Mouse (Mus musculus) intestine, embryonic 14.5 days (tissue): ENCODE measurements around the gene Atp6v0a1. TPM values are rescaled to one million over a fixed set of nuclear protein-coding genes. Genes with fewer than 3 reads are reported as not detected.

Experiments used
- ATAC-seq: fragments of 200-750 bp; cut with Nextera tagmentation; replicated peaks from 2 replicates; pipeline ENCODE4 v1.8.0; 2017; ENCODE audit warnings: low read depth, moderate number of reproducible peaks, moderate TSS enrichment, moderate library complexity; ENCODE audit not compliant: low FRiP score, low TSS enrichment
- DNase-seq: peaks from one replicate; pipeline ENCODE4 v3.0.0-alpha.2; 2018; ENCODE audit warnings: low spot score
- H3K27ac ChIP-seq: fragments of 300-500 bp; sonication (generic); 2 replicates; pipeline ENCODE4 v1.5.1; 2014; ENCODE audit warnings: low read depth, mild to moderate bottlenecking, control low read depth
- H3K27me3 ChIP-seq: fragments of 300-500 bp; sonication (generic); replicated peaks from 2 replicates; pipeline ENCODE4 v1.6.1; 2014; ENCODE audit warnings: low read length, control low read depth; ENCODE audit not compliant: control insufficient read depth, insufficient read depth
- H3K36me3 ChIP-seq: fragments of 300-500 bp; sonication (generic); 2 replicates; pipeline ENCODE4 v1.6.1; 2014; ENCODE audit warnings: low read length, control low read depth; ENCODE audit not compliant: control insufficient read depth, insufficient read depth
- H3K4me1 ChIP-seq: fragments of 300-500 bp; sonication (generic); replicated peaks from 2 replicates; pipeline ENCODE4 v1.6.1; 2014; ENCODE audit warnings: low read length, control low read depth, mixed read lengths; ENCODE audit not compliant: control insufficient read depth, insufficient read depth
- H3K4me2 ChIP-seq: fragments of 300-500 bp; sonication (generic); 2 replicates; pipeline ENCODE4 v1.6.1; 2014; ENCODE audit warnings: low read length
- H3K4me3 ChIP-seq: fragments of 300-500 bp; sonication (generic); 2 replicates; pipeline ENCODE4 v1.5.1; 2014; ENCODE audit warnings: low read depth, low read length, control low read depth, mixed read lengths
- H3K9ac ChIP-seq: fragments of 300-500 bp; sonication (generic); 2 replicates; pipeline ENCODE4 v1.6.1; 2014; ENCODE audit warnings: mild to moderate bottlenecking, low read length
- H3K9me3 ChIP-seq: fragments of 300-500 bp; sonication (generic); 2 replicates; pipeline ENCODE4 v1.6.1; 2016; ENCODE audit warnings: low read length, control low read depth; ENCODE audit not compliant: control insufficient read depth
- WGBS: fragments of 180-500 bp; shearing (Covaris S2); extraction: QIAGEN DNeasy Blood & Tissue Kit; methylation state at CpG from one replicate; pipeline ENCODE4 v1.1.7; 2014; 5-methylcytosine and 5-hydroxymethylcytosine counted together
- polyA plus RNA-seq: library from polyadenylated mRNA; unstranded; fragments of >200 nt; fragmentation: Nextera tagmentation; extraction: Ambion mirVana; gene quantifications from 2 replicates; pipeline ENCODE4 v1.2.1, GENCODE M21; 2014

The Atp6v0a1 gene
- polyA plus RNA-seq, 1 experiment from 2014 or later, result 30.6 TPM

- WGBS, result 55% methylated on average over 14 of the region's 14 CpGs
- peak; percentile 11; the same call in 1 of the 2 replicates for ATAC-seq
- Histone ChIP-seq H3K9ac (no peak overlapping the region), H3K4me1 (peaks cover 63% of the 10 kb centered on the region), H3K4me3 (no peak overlapping the region), H3K27me3 (no peaks in the 10 kb centered on the region), H3K4me2 (peak overlapping the region; percentile 6; the same call in 1 of the 2 replicates), H3K9me3 (no peaks in the 10 kb centered on the region), H3K36me3 (no peaks in the 10 kb centered on the region), H3K27ac (peak overlapping the region; percentile 94)
- no peak for DNase-seq
Observed at GRCm38 (mm10) chr11:101062971-101063675, 53.9 kb downstream of the Atp6v0a1 start.

- Histone ChIP-seq H3K4me2 (peak overlapping the region; percentile 6; the same call in 1 of the 2 replicates), H3K27me3 (no peaks in the 10 kb centered on the region), H3K9me3 (no peaks in the 10 kb centered on the region), H3K9ac (no peak overlapping the region), H3K4me3 (no peak overlapping the region), H3K27ac (peak overlapping the region; percentile 94), H3K36me3 (no peaks in the 10 kb centered on the region), H3K4me1 (peaks cover 57% of the 10 kb centered on the region)
- 14% methylated on average over 12 of the region's 12 CpGs for WGBS
- peak; percentile 53 for ATAC-seq
- DNase-seq, result peak; percentile 76
Observed at GRCm38 (mm10) chr11:101063676-101064327, 54.5 kb downstream of the Atp6v0a1 start.

- no peak overlapping the region for H3K4me2 ChIP-seq
- H3K9me3 ChIP-seq, result no peaks in the 10 kb centered on the region
- no peak for ATAC-seq
- no peak overlapping the region for H3K4me3 ChIP-seq
- WGBS, result 70% methylated on average over 4 of the region's 4 CpGs
- no peak for DNase-seq
- no peaks in the 10 kb centered on the region for H3K36me3 ChIP-seq
- H3K27me3 ChIP-seq, result no peaks in the 10 kb centered on the region
- peak overlapping the region; percentile 94 for H3K27ac ChIP-seq
- peaks cover 52% of the 10 kb centered on the region for H3K4me1 ChIP-seq
- no peak overlapping the region for H3K9ac ChIP-seq
Observed at GRCm38 (mm10) chr11:101064462-101064861, 55.2 kb downstream of the Atp6v0a1 start.

- Histone ChIP-seq H3K4me2 (no peak overlapping the region), H3K4me3 (no peak overlapping the region), H3K27ac (no peak overlapping the region), H3K36me3 (no peaks in the 10 kb centered on the region), H3K27me3 (no peaks in the 10 kb centered on the region), H3K4me1 (peaks cover 47% of the 10 kb centered on the region), H3K9me3 (no peaks in the 10 kb centered on the region), H3K9ac (no peak overlapping the region)
- DNase-seq (no peak), ATAC-seq (no peak)
- 91% methylated on average over 9 of the region's 9 CpGs for WGBS
Observed at GRCm38 (mm10) chr11:101065002-101065401, 55.8 kb downstream of the Atp6v0a1 start.

GRCm38 (mm10) chr11:101066549-101067412, 57.5 kb downstream of the Atp6v0a1 start:
- Histone ChIP-seq H3K27me3 (0 out of 2 replicates have a peak, but pooled peaks cover 3% of the 10 kb centered on the region), H3K4me2 (peak overlapping the region; percentile 50), H3K9me3 (no peaks in the 10 kb centered on the region), H3K4me3 (peak overlapping the region; percentile 15), H3K36me3 (no peaks in the 10 kb centered on the region), H3K4me1 (peaks cover 38% of the 10 kb centered on the region), H3K27ac (no peak overlapping the region), H3K9ac (no peak overlapping the region)
- ATAC-seq (peak; percentile 16; the same call in 1 of the 2 replicates), DNase-seq (peak; percentile 94)
- WGBS, result 21% methylated on average over 18 of the region's 18 CpGs

- peaks cover 12% of the 10 kb centered on the region; the same call in 1 of the 2 replicates for H3K4me1 ChIP-seq
- no peaks in the 10 kb centered on the region for H3K9me3 ChIP-seq
- no peak within 1 kb of the TSS for H3K27ac ChIP-seq
- WGBS, result 4% methylated on average over 35 of the region's 35 CpGs
- peak within 1 kb of the TSS; percentile 64 for H3K9ac ChIP-seq
- no peaks in the 10 kb centered on the region for H3K36me3 ChIP-seq
- ATAC-seq, result peak; percentile 76
- peak within 1 kb of the TSS; percentile 70 for H3K4me3 ChIP-seq
- peak; percentile 93 for DNase-seq
- peak within 1 kb of the TSS; percentile 99 for H3K4me2 ChIP-seq
- H3K27me3 ChIP-seq, result 0 out of 2 replicates have a peak, but pooled peaks cover 3% of the 10 kb centered on the region
Observed at GRCm38 (mm10) chr11:101069391-101070188, 60.3 kb downstream of the Atp6v0a1 start, which contains the start of gene Naglu. Naglu (plus strand) TSS chr11:101070012.

GRCm38 (mm10) chr11:101070189-101070527, 60.9 kb downstream of the Atp6v0a1 start:
- DNase-seq (no peak), ATAC-seq (peak; percentile 40)
- Histone ChIP-seq H3K9ac (peak overlapping the region; percentile 64), H3K4me3 (peak overlapping the region; percentile 70), H3K27ac (no peak overlapping the region), H3K4me1 (peaks cover 11% of the 10 kb centered on the region; the same call in 1 of the 2 replicates), H3K36me3 (no peaks in the 10 kb centered on the region), H3K27me3 (0 out of 2 replicates have a peak, but pooled peaks cover 3% of the 10 kb centered on the region), H3K9me3 (no peaks in the 10 kb centered on the region), H3K4me2 (peak overlapping the region; percentile 99)
- 0% methylated on average over 36 of the region's 36 CpGs for WGBS
